Mouse (Mus musculus) stomach, postnatal 0 days (tissue): Measurements from ENCODE around the gene Psma5. TPM values are rescaled to one million over a fixed set of nuclear protein-coding genes. Genes with fewer than 3 reads are reported as not detected.

Experiments
- ATAC-seq: fragments of 200-750 bp; cut with Nextera tagmentation; 2 replicates; pipeline ENCODE4 v1.8.0; 2017; ENCODE audit not compliant: low FRiP score, low TSS enrichment
- DNase-seq: peaks from one replicate; pipeline ENCODE4 v3.0.0-alpha.2; 2016; ENCODE audit warnings: low spot score
- H3K27ac ChIP-seq: fragments of 300-500 bp; sonication (generic); replicated peaks from 2 replicates; pipeline ENCODE4 v1.5.1; 2014; ENCODE audit warnings: mild to moderate bottlenecking, control low read depth
- H3K27me3 ChIP-seq: fragments of 300-500 bp; sonication (generic); 2 replicates; pipeline ENCODE4 v1.6.1; 2014; ENCODE audit warnings: low read length; ENCODE audit not compliant: control insufficient read depth, insufficient read depth
- H3K36me3 ChIP-seq: fragments of 300-500 bp; sonication (generic); 2 replicates; pipeline ENCODE4 v1.6.1; 2014; ENCODE audit warnings: low read length, mixed read lengths; ENCODE audit not compliant: control insufficient read depth, insufficient read depth
- H3K4me1 ChIP-seq: fragments of 300-500 bp; sonication (generic); replicated peaks from 2 replicates; pipeline ENCODE4 v1.6.1; 2014; ENCODE audit warnings: antibody characterized with exemption; ENCODE audit not compliant: control insufficient read depth, insufficient read depth
- H3K4me2 ChIP-seq: fragments of 300-500 bp; sonication (generic); replicated peaks from 2 replicates; pipeline ENCODE4 v1.6.1; 2014; ENCODE audit warnings: low read depth, mild to moderate bottlenecking, control low read depth, moderate library complexity
- H3K4me3 ChIP-seq: fragments of 300-500 bp; sonication (generic); 2 replicates; pipeline ENCODE4 v1.5.1; 2014; ENCODE audit warnings: low read depth, low read length, control low read depth
- H3K9ac ChIP-seq: fragments of 300-500 bp; sonication (generic); 2 replicates; pipeline ENCODE4 v1.6.1; 2014; ENCODE audit warnings: mild to moderate bottlenecking, low read length, control low read depth, mixed read lengths
- H3K9me3 ChIP-seq: fragments of 300-500 bp; sonication (generic); 2 replicates; pipeline ENCODE4 v1.6.1; 2016; ENCODE audit warnings: low read length; ENCODE audit not compliant: control insufficient read depth
- CTCF ChIP-seq: IDR thresholded peaks from 2 replicates; pipeline ENCODE4 v1.5.1; 2016; ENCODE audit warnings: antibody characterized with exemption, low read depth, mild to moderate bottlenecking, moderate library complexity
- EP300 ChIP-seq: optimal IDR thresholded peaks from 2 replicates; pipeline ENCODE3; 2016; ENCODE audit warnings: antibody characterized with exemption
- WGBS: fragments of 180-500 bp; shearing (Covaris S2); extraction: QIAGEN DNeasy Blood & Tissue Kit; methylation state at CpG from one replicate; pipeline ENCODE4 v1.1.7; 2014; 5-methylcytosine and 5-hydroxymethylcytosine counted together
- polyA plus RNA-seq: library from polyadenylated mRNA; unstranded; fragments of >200 nt; fragmentation: Nextera tagmentation; extraction: Ambion mirVana; gene quantifications from 2 replicates; pipeline ENCODE4 v1.2.1, GENCODE M21; 2015

Gene Psma5
- polyA plus RNA-seq, 1 experiment from 2014 or later: 166 TPM

- DNase-seq (no peak), ATAC-seq (0 out of 2 replicates have a peak, but pooled peaks have one; percentile 25)
- H3K4me3 ChIP-seq: no peak overlapping the region
- H3K27me3 ChIP-seq: no peaks in the 10 kb centered on the region
- H3K27ac ChIP-seq: peak overlapping the region; percentile 70
- peaks cover 21% of the 10 kb centered on the region for H3K4me1 ChIP-seq
- no peaks in the 10 kb centered on the region for H3K9me3 ChIP-seq
- TF ChIP-seq EP300: no peak
- TF ChIP-seq CTCF: no peak
- no peak overlapping the region for H3K9ac ChIP-seq
- H3K36me3 ChIP-seq: no peaks in the 10 kb centered on the region
- 54% methylated on average over 7 of the region's 7 CpGs for WGBS
- peak overlapping the region; percentile 29; the same call in 1 of the 2 replicates for H3K4me2 ChIP-seq
Observed at GRCm38 (mm10) chr3:108297050-108297419, 40.3 kb downstream of the Psma5 start.

- Histone ChIP-seq H3K4me3 (no peak overlapping the region), H3K4me2 (no peak overlapping the region), H3K9me3 (no peaks in the 10 kb centered on the region), H3K36me3 (no peaks in the 10 kb centered on the region), H3K27me3 (no peaks in the 10 kb centered on the region), H3K4me1 (peaks cover 21% of the 10 kb centered on the region), H3K9ac (no peak overlapping the region), H3K27ac (0 out of 2 replicates have a peak overlapping the region, but pooled peaks have one; percentile 18)
- WGBS: 62% methylated on average over 7 of the region's 7 CpGs
- no peak for DNase-seq
- no peak for ATAC-seq
- TF ChIP-seq CTCF (no peak), EP300 (no peak)
Observed at GRCm38 (mm10) chr3:108297603-108298553, 41.2 kb downstream of the Psma5 start.

- no peak for DNase-seq
- 80% methylated on average over 6 of the region's 6 CpGs for WGBS
- ATAC-seq: no peak
- TF ChIP-seq EP300 (no peak), CTCF (no peak)
- H3K36me3 ChIP-seq: no peaks in the 10 kb centered on the region
- H3K27ac ChIP-seq: no peak overlapping the region
- H3K4me2 ChIP-seq: no peak overlapping the region
- H3K4me1 ChIP-seq: peaks cover 9% of the 10 kb centered on the region
- no peak overlapping the region for H3K9ac ChIP-seq
- H3K4me3 ChIP-seq: no peak overlapping the region
- H3K9me3 ChIP-seq: no peaks in the 10 kb centered on the region
- no peaks in the 10 kb centered on the region for H3K27me3 ChIP-seq
Observed at GRCm38 (mm10) chr3:108300455-108301030, 43.8 kb downstream of the Psma5 start.

- Histone ChIP-seq H3K27me3 (no peaks in the 10 kb centered on the region), H3K36me3 (no peaks in the 10 kb centered on the region), H3K4me2 (no peak overlapping the region), H3K27ac (no peak overlapping the region), H3K9ac (no peak overlapping the region), H3K9me3 (no peaks in the 10 kb centered on the region), H3K4me3 (no peak overlapping the region), H3K4me1 (no peaks in the 10 kb centered on the region)
- DNase-seq (no peak), ATAC-seq (0 out of 2 replicates have a peak, but pooled peaks have one; percentile 20)
- no peak for TF ChIP-seq CTCF
- no peak for TF ChIP-seq EP300
- 90% methylated on average over 8 of the region's 8 CpGs for WGBS
Observed at GRCm38 (mm10) chr3:108303683-108304082, 47.0 kb downstream of the Psma5 start.

- TF ChIP-seq CTCF: no peak
- Histone ChIP-seq H3K4me2 (no peak overlapping the region), H3K4me1 (no peaks in the 10 kb centered on the region), H3K27ac (no peak overlapping the region), H3K9ac (no peak overlapping the region), H3K4me3 (no peak overlapping the region), H3K27me3 (no peaks in the 10 kb centered on the region), H3K9me3 (no peaks in the 10 kb centered on the region), H3K36me3 (no peaks in the 10 kb centered on the region)
- ATAC-seq (no peak), DNase-seq (no peak)
- WGBS: 69% methylated on average over 4 of the region's 4 CpGs
Observed at GRCm38 (mm10) chr3:108304747-108305146, 48.0 kb downstream of the Psma5 start.

GRCm38 (mm10) chr3:108306387-108306786 lies 49.7 kb downstream of the Psma5 start:
- ATAC-seq: no peak
- 0 out of 2 replicates have a peak overlapping the region, but pooled peaks have one; percentile 1 for H3K27ac ChIP-seq
- H3K4me2 ChIP-seq: no peak overlapping the region
- H3K4me3 ChIP-seq: no peak overlapping the region
- DNase-seq: no peak
- H3K9me3 ChIP-seq: no peaks in the 10 kb centered on the region
- H3K9ac ChIP-seq: no peak overlapping the region
- no peaks in the 10 kb centered on the region for H3K36me3 ChIP-seq
- H3K4me1 ChIP-seq: peaks cover 4% of the 10 kb centered on the region; the same call in 1 of the 2 replicates
- no peaks in the 10 kb centered on the region for H3K27me3 ChIP-seq
- no peak for TF ChIP-seq EP300
- no peak for TF ChIP-seq CTCF
- 57% methylated on average over 3 of the region's 3 CpGs for WGBS
